ENCODE assay signal across 25 mouse cellular contexts in the genomic region with DNA sequence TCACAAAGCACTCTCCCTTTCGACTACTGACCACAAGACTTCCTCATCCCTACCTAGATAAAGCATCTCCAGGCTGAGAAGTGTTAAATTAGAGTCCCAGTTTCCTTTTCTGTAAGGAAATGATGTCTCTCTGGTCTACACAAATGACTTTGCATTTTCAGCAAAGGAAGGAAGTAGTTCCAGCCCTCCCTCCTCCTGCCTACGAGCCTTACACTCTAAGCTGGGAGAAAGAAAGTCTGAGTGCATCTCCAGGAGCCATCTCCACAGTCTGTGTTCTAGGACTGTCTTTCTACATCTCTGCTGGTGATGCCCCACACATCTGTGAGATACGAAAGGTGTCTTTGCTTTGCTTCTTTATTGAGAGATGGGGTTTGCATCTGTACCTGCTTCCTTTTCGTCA.
"Had no signal": no experiment of that assay in that cellular context is flagged by ENCODE, and none has a peak within 500 bp of the region (broad histone marks: within the 10 kb centered on the region; RNA-seq: fewer than 3 reads in every experiment).

No protein-coding gene starts in this region.

- H3K4me3 ChIP-seq: gastrocnemius, adult 2 months; heart, embryonic 10.5 days; heart, embryonic 12.5 days; hindbrain, embryonic 10.5 days; hindbrain, embryonic 12.5 days; intestine, embryonic 15.5 days; layer of hippocampus, adult 2 months; limb, embryonic 10.5 days; limb, embryonic 12.5 days; liver, embryonic 12.5 days had no signal

- H3K36me3 ChIP-seq: heart, embryonic 10.5 days; heart, embryonic 12.5 days; hindbrain, embryonic 10.5 days; hindbrain, embryonic 12.5 days; intestine, embryonic 15.5 days; limb, embryonic 10.5 days; limb, embryonic 12.5 days; liver, embryonic 12.5 days had no signal

- H3K9ac ChIP-seq: heart, embryonic 12.5 days; hindbrain, embryonic 12.5 days; hindbrain, embryonic 14.5 days; intestine, embryonic 15.5 days; limb, embryonic 12.5 days; liver, embryonic 12.5 days; liver, embryonic 14.5 days had no signal

- DNase-seq: gastrocnemius, adult 2 months; gastrocnemius, postnatal 10 days; gastrocnemius, postnatal 25 days; heart, adult 18-20 months; heart, postnatal 10 days; heart, postnatal 4 days; kidney, adult 18-20 months; kidney, adult 8-10 months; kidney, postnatal 10 days; kidney, postnatal 25 days; kidney, postnatal 4 days had no signal

- H3K27ac ChIP-seq: gastrocnemius, adult 2 months; heart, embryonic 10.5 days; hindbrain, embryonic 10.5 days; hindbrain, embryonic 12.5 days; hindbrain, embryonic 14.5 days; intestine, embryonic 15.5 days; limb, embryonic 10.5 days; limb, embryonic 12.5 days; liver, embryonic 12.5 days; liver, embryonic 14.5 days had no signal

- ATAC-seq: hindbrain, embryonic 16.5 days; inflammation-experienced regulatory T-cells, adult 6 months; intestine, embryonic 15.5 days; intestine, postnatal 0 days; liver, embryonic 12.5 days had no signal

- H3K4me1 ChIP-seq: hindbrain, embryonic 10.5 days; hindbrain, embryonic 12.5 days; intestine, embryonic 15.5 days; liver, embryonic 12.5 days had no signal

- H3K9me3 ChIP-seq: heart, embryonic 10.5 days; hindbrain, embryonic 10.5 days; hindbrain, embryonic 12.5 days; intestine, embryonic 15.5 days; limb, embryonic 10.5 days; limb, embryonic 12.5 days; liver, embryonic 12.5 days had no signal

- H3K27me3 ChIP-seq: heart, embryonic 12.5 days; hindbrain, embryonic 12.5 days; intestine, embryonic 15.5 days; limb, embryonic 12.5 days; liver, embryonic 12.5 days had no signal

- H3K4me2 ChIP-seq: heart, embryonic 12.5 days; hindbrain, embryonic 12.5 days; hindbrain, embryonic 14.5 days; intestine, embryonic 15.5 days; limb, embryonic 12.5 days; liver, embryonic 12.5 days had no signal
